Mouse (Mus musculus) limb, embryonic 12.5 days (tissue): ENCODE data around the gene Gse1. TPM values are rescaled to one million over a fixed set of nuclear protein-coding genes. Genes with fewer than 3 reads are reported as not detected.

Experiments
- ATAC-seq: fragments of 200-750 bp; cut with Nextera tagmentation; 2 replicates; pipeline ENCODE4 v1.8.0; 2017; ENCODE audit warnings: low read depth, moderate TSS enrichment; ENCODE audit not compliant: insufficient number of reproducible peaks, insufficient read depth, low FRiP score, low TSS enrichment
- H3K27ac ChIP-seq: fragments of 300-500 bp; sonication (generic); 2 replicates; pipeline ENCODE4 v1.5.1; 2016; ENCODE audit warnings: mild to moderate bottlenecking, moderate library complexity
- H3K27me3 ChIP-seq: fragments of 300-500 bp; sonication (generic); 2 replicates; pipeline ENCODE4 v1.6.1; 2016; ENCODE audit warnings: mild to moderate bottlenecking, moderate library complexity
- H3K36me3 ChIP-seq: fragments of 300-500 bp; sonication (generic); 2 replicates; pipeline ENCODE4 v1.6.1; 2016; ENCODE audit warnings: mild to moderate bottlenecking, moderate library complexity
- H3K4me1 ChIP-seq: fragments of 300-500 bp; sonication (generic); replicated peaks from 2 replicates; pipeline ENCODE4 v1.6.1; 2016
- H3K4me2 ChIP-seq: fragments of 300-500 bp; sonication (generic); 2 replicates; pipeline ENCODE4 v1.6.1; 2016; ENCODE audit warnings: mild to moderate bottlenecking, moderate library complexity
- H3K4me3 ChIP-seq: fragments of 300-500 bp; sonication (generic); replicated peaks from 2 replicates; pipeline ENCODE4 v1.5.1; 2016; ENCODE audit warnings: mild to moderate bottlenecking
- H3K9ac ChIP-seq: fragments of 300-500 bp; sonication (generic); replicated peaks from 2 replicates; pipeline ENCODE4 v1.6.1; 2016; ENCODE audit warnings: mild to moderate bottlenecking, moderate library complexity
- H3K9me3 ChIP-seq: fragments of 300-500 bp; sonication (generic); 2 replicates; pipeline ENCODE4 v1.6.1; 2016; ENCODE audit warnings: mild to moderate bottlenecking, moderate library complexity
- WGBS: fragments of 180-500 bp; shearing (Covaris S2); methylation state at CpG from one replicate; pipeline ENCODE4 v1.1.7; 2016; 5-methylcytosine and 5-hydroxymethylcytosine counted together
- polyA plus RNA-seq: library from polyadenylated mRNA; unstranded; fragments of >200 nt; fragmentation: Nextera tagmentation; extraction: Ambion mirVana; gene quantifications from 2 replicates; pipeline ENCODE4 v1.2.1, GENCODE M21; 2016

Gene Gse1
- polyA plus RNA-seq, 1 experiment from 2014 or later = 9.1 TPM

DNA sequence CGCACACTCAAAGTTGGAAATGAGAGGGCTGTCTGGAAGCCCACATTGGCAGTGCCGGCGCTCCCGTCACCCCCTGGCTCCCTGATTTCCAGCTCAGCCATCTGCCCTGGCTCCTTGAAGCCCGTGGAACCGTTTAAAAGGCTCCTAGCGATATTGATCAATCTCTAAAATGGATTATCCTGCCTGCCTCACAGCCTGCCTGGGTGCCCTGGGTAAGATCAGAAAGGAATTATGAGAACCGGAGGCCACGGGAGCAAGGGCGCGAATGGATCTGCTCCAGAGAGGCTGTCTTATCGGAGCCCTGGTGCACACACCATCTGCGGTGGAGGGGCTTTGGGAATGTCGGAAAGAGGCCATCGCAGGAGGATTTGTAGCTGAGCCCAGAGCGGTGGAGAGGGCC is 244.0 kb downstream of the Gse1 start:
- Histone ChIP-seq H3K4me1 (peaks cover 58% of the 10 kb centered on the region), H3K27me3 (peaks cover 30% of the 10 kb centered on the region), H3K36me3 (no peaks in the 10 kb centered on the region), H3K4me2 (no peak overlapping the region), H3K27ac (no peak overlapping the region), H3K4me3 (no peak overlapping the region), H3K9me3 (no peaks in the 10 kb centered on the region), H3K9ac (no peak overlapping the region)
- ATAC-seq = no peak
- WGBS = 27% methylated on average over 16 of the region's 16 CpGs

- no peaks in the 10 kb centered on the region for H3K36me3 ChIP-seq
- no peak overlapping the region for H3K27ac ChIP-seq
- no peak overlapping the region for H3K4me3 ChIP-seq
- no peaks in the 10 kb centered on the region for H3K9me3 ChIP-seq
- H3K27me3 ChIP-seq = peaks cover 19% of the 10 kb centered on the region
- ATAC-seq = no peak
- no peak overlapping the region for H3K4me2 ChIP-seq
- H3K4me1 ChIP-seq = peaks cover 64% of the 10 kb centered on the region
- 95% methylated on average over 13 of the region's 13 CpGs for WGBS
- H3K9ac ChIP-seq = no peak overlapping the region
Measured at GRCm38 (mm10) chr8:120473729-120474364, 245.6 kb downstream of the Gse1 start.

DNA sequence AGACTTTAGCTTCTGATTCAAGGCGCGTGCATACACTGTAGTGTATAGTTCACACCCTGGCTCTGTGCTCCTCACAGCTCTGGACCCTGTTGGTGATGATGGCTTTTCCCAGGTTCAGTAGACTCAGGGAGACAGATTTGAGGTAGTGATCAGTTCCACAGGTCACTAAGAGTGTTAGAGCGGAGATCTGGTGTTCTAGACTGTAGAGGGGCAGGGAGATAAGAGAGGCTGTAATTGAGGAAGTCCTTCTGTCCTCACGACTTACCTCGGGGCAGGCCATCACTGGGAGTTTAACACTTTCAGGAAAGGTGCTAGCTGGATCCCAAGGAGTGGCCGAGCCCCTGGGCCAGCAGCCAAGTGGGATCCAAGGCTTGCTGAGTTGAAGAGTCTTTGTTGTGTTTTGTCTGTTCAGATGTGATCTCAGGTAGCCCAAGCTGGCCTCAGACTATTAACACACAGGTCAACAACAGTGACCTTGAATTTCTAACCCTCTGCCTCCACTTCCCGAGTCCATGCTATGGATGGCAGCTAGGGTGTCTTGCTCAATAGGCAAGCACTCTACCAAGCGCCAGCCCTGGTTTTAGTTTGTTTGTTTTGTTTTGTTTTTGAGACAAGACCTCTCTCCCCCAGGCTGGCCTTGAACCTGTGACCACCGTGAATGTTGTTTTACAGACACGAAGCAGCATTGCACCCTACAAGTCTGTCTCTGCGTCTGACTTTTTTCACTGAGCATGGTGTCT is 246.4 kb downstream of the Gse1 start:
- H3K9ac ChIP-seq = no peak overlapping the region
- no peak overlapping the region for H3K27ac ChIP-seq
- no peaks in the 10 kb centered on the region for H3K36me3 ChIP-seq
- peaks cover 19% of the 10 kb centered on the region for H3K27me3 ChIP-seq
- H3K4me1 ChIP-seq = peaks cover 64% of the 10 kb centered on the region
- no peak overlapping the region for H3K4me2 ChIP-seq
- H3K9me3 ChIP-seq = no peaks in the 10 kb centered on the region
- ATAC-seq = no peak
- no peak overlapping the region for H3K4me3 ChIP-seq
- WGBS = 74% methylated on average over 11 of the region's 11 CpGs

DNA sequence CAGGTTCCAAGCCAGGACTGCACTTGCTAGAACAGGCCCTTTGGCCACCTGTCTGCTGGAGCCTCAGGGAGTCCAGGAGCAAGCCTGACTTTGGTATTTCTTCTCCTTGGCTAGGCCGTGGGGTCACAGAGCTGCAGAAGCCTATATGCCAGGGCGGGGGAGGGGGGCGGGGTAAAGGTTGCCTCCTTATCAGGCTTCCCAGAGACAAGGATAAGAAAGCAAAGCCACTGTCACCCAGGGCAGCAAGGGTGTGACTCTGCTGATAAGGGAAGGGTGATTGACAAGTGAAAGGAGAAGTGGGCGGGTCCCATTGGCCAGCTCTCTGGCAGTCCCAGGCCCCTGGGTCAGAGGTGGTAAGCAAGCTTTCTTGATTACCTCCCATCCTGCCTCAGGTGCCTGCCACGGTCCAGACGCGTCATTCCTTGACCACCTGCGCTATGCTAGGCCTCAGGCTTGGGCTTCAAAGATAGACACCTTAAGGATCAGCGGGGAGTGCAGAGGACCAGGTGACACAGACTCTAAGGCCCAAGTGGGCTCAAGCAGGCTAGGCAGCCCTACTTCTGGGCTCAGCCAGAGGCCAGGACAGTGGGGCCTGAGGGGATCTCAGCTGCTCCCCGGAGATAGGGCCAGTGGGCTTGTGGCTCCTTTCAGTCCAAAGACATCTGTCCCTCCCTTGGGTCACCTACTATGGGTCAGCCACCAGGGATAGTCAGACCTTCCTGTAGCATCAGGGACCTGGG is 247.4 kb downstream of the Gse1 start:
- Histone ChIP-seq H3K36me3 (no peaks in the 10 kb centered on the region), H3K4me3 (no peak overlapping the region), H3K27me3 (peaks cover 13% of the 10 kb centered on the region), H3K4me2 (no peak overlapping the region), H3K4me1 (peaks cover 57% of the 10 kb centered on the region), H3K9me3 (no peaks in the 10 kb centered on the region), H3K27ac (no peak overlapping the region), H3K9ac (no peak overlapping the region)
- peak; percentile 17; the same call in 1 of the 2 replicates for ATAC-seq
- 67% methylated on average over 10 of the region's 10 CpGs for WGBS

- no peak overlapping the region for H3K4me3 ChIP-seq
- no peaks in the 10 kb centered on the region for H3K9me3 ChIP-seq
- no peak overlapping the region for H3K9ac ChIP-seq
- no peaks in the 10 kb centered on the region for H3K36me3 ChIP-seq
- H3K27ac ChIP-seq = peak overlapping the region; percentile 50
- no peak overlapping the region for H3K4me2 ChIP-seq
- 22% methylated on average over 25 of the region's 25 CpGs for WGBS
- ATAC-seq = no peak
- H3K27me3 ChIP-seq = peaks cover 17% of the 10 kb centered on the region
- peaks cover 44% of the 10 kb centered on the region for H3K4me1 ChIP-seq
Measured at GRCm38 (mm10) chr8:120476711-120477575, 248.7 kb downstream of the Gse1 start.

GRCm38 (mm10) chr8:120478754-120479153 is 250.5 kb downstream of the Gse1 start:
- Histone ChIP-seq H3K4me3 (no peak overlapping the region), H3K36me3 (no peaks in the 10 kb centered on the region), H3K9ac (no peak overlapping the region), H3K9me3 (no peaks in the 10 kb centered on the region), H3K27me3 (peaks cover 28% of the 10 kb centered on the region), H3K27ac (no peak overlapping the region), H3K4me1 (peaks cover 32% of the 10 kb centered on the region), H3K4me2 (no peak overlapping the region)
- ATAC-seq = no peak
- WGBS = 87% methylated on average over 11 of the region's 11 CpGs

DNA sequence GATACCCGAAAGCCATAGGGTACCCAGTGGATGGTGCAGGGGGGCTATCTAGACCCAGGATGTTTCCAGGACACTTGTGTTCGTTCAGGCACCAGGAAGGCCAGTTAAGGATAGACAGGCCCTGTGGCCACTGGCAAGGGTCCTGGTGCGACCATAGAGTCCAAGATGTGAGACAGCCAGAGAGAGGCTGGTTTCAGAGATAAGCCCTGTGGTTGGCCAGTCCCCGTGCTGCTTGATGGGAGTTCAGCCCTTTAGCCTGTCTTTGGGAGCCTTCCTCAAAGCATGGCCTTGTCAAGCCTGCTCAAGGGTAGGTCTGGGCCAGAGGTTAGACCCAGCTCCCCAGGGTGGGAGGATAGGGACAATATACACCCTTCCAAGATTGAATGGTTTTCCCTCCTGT is 251.4 kb downstream of the Gse1 start:
- Histone ChIP-seq H3K27me3 (peaks cover 31% of the 10 kb centered on the region), H3K4me1 (peaks cover 41% of the 10 kb centered on the region), H3K4me3 (no peak overlapping the region), H3K27ac (no peak overlapping the region), H3K9me3 (no peaks in the 10 kb centered on the region), H3K9ac (no peak overlapping the region), H3K36me3 (no peaks in the 10 kb centered on the region), H3K4me2 (no peak overlapping the region)
- 79% methylated on average over 4 of the region's 4 CpGs for WGBS
- no peak for ATAC-seq

DNA sequence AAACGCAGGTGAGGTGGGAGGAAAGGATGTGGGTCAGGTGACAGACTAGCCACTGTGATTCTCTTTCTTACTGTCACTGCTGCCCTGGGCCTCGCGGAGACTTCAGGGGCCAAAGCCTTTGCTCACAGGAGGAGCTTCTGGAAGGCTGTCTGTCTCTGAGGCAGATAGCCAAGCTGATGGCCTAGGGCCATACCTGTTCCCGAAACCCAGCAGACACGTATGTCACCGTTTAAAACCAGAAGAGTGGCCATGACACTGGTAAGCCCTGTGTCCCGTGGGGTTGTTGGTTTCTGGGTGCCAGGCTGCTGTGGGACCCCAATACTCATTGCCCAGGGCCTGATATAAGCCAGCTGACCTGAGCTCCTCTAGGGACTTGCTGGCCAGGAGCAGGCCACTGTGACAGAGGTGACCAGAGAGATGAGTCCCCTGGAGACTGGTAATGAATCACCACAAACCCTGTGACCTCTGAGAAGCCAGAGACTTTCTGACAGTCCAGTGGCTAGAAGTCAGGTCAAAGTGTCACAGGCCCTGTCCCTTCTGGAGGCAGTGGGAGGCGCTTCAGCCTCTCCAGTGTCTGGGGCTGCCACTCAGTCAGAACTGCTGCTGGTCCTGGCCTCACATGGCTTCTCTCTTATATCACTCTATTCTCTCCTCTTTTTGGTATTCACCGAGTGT is 253.9 kb downstream of the Gse1 start:
- WGBS = 66% methylated on average over 9 of the region's 9 CpGs
- ATAC-seq = no peak
- Histone ChIP-seq H3K27ac (no peak overlapping the region), H3K27me3 (peaks cover 54% of the 10 kb centered on the region), H3K4me2 (no peak overlapping the region), H3K4me1 (peaks cover 45% of the 10 kb centered on the region), H3K9me3 (no peaks in the 10 kb centered on the region), H3K9ac (no peak overlapping the region), H3K36me3 (no peaks in the 10 kb centered on the region), H3K4me3 (no peak overlapping the region)

- peaks cover 52% of the 10 kb centered on the region for H3K4me1 ChIP-seq
- no peak overlapping the region; the same call in 1 of the 2 replicates for H3K9ac ChIP-seq
- no peak overlapping the region; the same call in 1 of the 2 replicates for H3K4me2 ChIP-seq
- no peak overlapping the region for H3K27ac ChIP-seq
- H3K9me3 ChIP-seq = no peaks in the 10 kb centered on the region
- H3K27me3 ChIP-seq = peaks cover 72% of the 10 kb centered on the region
- no peaks in the 10 kb centered on the region for H3K36me3 ChIP-seq
- ATAC-seq = no peak
- no peak overlapping the region for H3K4me3 ChIP-seq
- 45% methylated on average over 6 of the region's 6 CpGs for WGBS
Measured at GRCm38 (mm10) chr8:120484460-120484859, 256.2 kb downstream of the Gse1 start.

DNA sequence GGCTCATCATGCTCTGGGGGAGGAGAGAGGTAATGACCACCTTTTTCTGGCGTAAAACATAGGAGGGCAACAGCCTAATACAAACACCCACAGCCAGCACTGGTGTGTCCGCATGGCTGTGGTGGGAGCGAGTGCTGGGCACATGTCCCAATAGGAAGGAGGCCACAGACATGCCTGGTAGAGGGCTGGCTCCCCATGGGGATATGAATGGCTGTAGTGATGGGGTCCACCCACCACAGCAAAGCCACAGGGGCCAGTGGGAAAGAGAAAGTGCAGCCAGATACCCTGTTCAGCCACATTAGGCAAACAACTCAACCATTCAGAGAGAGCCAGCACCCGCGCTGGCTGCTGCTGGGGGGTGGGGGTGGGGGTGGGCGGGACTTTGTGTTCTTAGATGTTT is 256.9 kb downstream of the Gse1 start:
- WGBS = 33% methylated on average over 6 of the region's 6 CpGs
- H3K4me2 ChIP-seq = peak overlapping the region; percentile 3; the same call in 1 of the 2 replicates
- peaks cover 58% of the 10 kb centered on the region for H3K4me1 ChIP-seq
- H3K9ac ChIP-seq = no peak overlapping the region
- H3K4me3 ChIP-seq = no peak overlapping the region
- no peak overlapping the region for H3K27ac ChIP-seq
- peaks cover 78% of the 10 kb centered on the region for H3K27me3 ChIP-seq
- no peak for ATAC-seq
- H3K9me3 ChIP-seq = no peaks in the 10 kb centered on the region
- no peaks in the 10 kb centered on the region for H3K36me3 ChIP-seq
